Mouse (Mus musculus) heart, embryonic 14.5 days (tissue): ENCODE results near the gene Uevld. TPM values are rescaled to one million over a fixed set of nuclear protein-coding genes. Genes with fewer than 3 reads are reported as not detected.
"Not testable (repeated sequence)": the region's sequence is repeated elsewhere in the genome, so short reads cannot be mapped to it uniquely, and the experiment has no call there.

Source experiments
- ATAC-seq: fragments of 200-750 bp; cut with Nextera tagmentation; 2 replicates; pipeline ENCODE4 v1.8.0; 2017; ENCODE audit warnings: low read depth, moderate TSS enrichment; ENCODE audit not compliant: insufficient number of reproducible peaks, insufficient read depth, low FRiP score
- H3K27ac ChIP-seq, 2 experiments: fragments of 200-500 bp in 1 of 2; fragments of 300-500 bp in 1 of 2; sonication (generic) in 1 of 2; replicated peaks in 1 of 2; 2 replicates each; pipeline ENCODE4 v1.5.1; 2012 to 2014; ENCODE audit warnings: low read depth in 2 of 2, low read length in 2 of 2, control low read depth in 1 of 2, mild to moderate bottlenecking in 1 of 2, mixed read lengths in 1 of 2; ENCODE audit not compliant: control insufficient read depth in 1 of 2, insufficient read depth in 1 of 2
- H3K27me3 ChIP-seq: fragments of 300-500 bp; sonication (generic); 2 replicates; pipeline ENCODE4 v1.6.1; 2014; ENCODE audit warnings: mild to moderate bottlenecking, low read length, control low read depth; ENCODE audit not compliant: control insufficient read depth, insufficient read depth
- H3K36me3 ChIP-seq: fragments of 300-500 bp; sonication (generic); 2 replicates; pipeline ENCODE4 v1.6.1; 2014; ENCODE audit warnings: mild to moderate bottlenecking, control low read depth, low read length, mixed read lengths; ENCODE audit not compliant: control insufficient read depth, insufficient read depth
- H3K4me1 ChIP-seq, 2 experiments: fragments of 200-500 bp in 1 of 2; fragments of 300-500 bp in 1 of 2; sonication (generic) in 1 of 2; 2 replicates each; pipeline ENCODE4 v1.6.1; 2012 to 2014; ENCODE audit warnings: low read length in 2 of 2, control low read depth in 1 of 2, mixed read lengths in 1 of 2; ENCODE audit not compliant: control insufficient read depth in 2 of 2, insufficient read depth in 2 of 2
- H3K4me2 ChIP-seq: fragments of 300-500 bp; sonication (generic); 2 replicates; pipeline ENCODE4 v1.6.1; 2014; ENCODE audit warnings: mild to moderate bottlenecking, low read length
- H3K4me3 ChIP-seq, 2 experiments: fragments of 200-500 bp in 1 of 2; fragments of 300-500 bp in 1 of 2; sonication (generic) in 1 of 2; 2 replicates each; pipeline ENCODE4 v1.5.1; 2012 to 2014; ENCODE audit warnings: low read length in 2 of 2, mild to moderate bottlenecking in 2 of 2, control low read depth in 1 of 2, low read depth in 1 of 2, moderate library complexity in 1 of 2; ENCODE audit not compliant: control insufficient read depth in 1 of 2, insufficient read depth in 1 of 2
- H3K9ac ChIP-seq: fragments of 300-500 bp; sonication (generic); 2 replicates; pipeline ENCODE4 v1.6.1; 2014; ENCODE audit warnings: mild to moderate bottlenecking, low read length
- H3K9me3 ChIP-seq: fragments of 300-500 bp; sonication (generic); 2 replicates; pipeline ENCODE4 v1.6.1; 2016; ENCODE audit warnings: low read length, control low read depth; ENCODE audit not compliant: control insufficient read depth
- WGBS: fragments of 180-500 bp; shearing (Covaris S2); extraction: QIAGEN DNeasy Blood & Tissue Kit; methylation state at CpG from one replicate; pipeline ENCODE4 v1.1.7; 2014; 5-methylcytosine and 5-hydroxymethylcytosine counted together
- polyA plus RNA-seq: library from polyadenylated mRNA; unstranded; fragments of >200 nt; fragmentation: Nextera tagmentation; extraction: Ambion mirVana; gene quantifications from 2 replicates; pipeline ENCODE4 v1.2.1, GENCODE M21; 2014

The Uevld gene
- polyA plus RNA-seq, 1 experiment from 2014 or later: 9.8 TPM

- H3K36me3 ChIP-seq: peaks cover 44% of the 10 kb centered on the region
- peaks cover 7 to 54% of the 10 kb centered on the region in 2 experiments; a peak in 3 of 4 replicates for H3K4me1 ChIP-seq
- no peaks in the 10 kb centered on the region for H3K9me3 ChIP-seq
- peak overlapping the region in 1 of 2 experiments; percentile 33; a peak in 1 of 4 replicates for H3K27ac ChIP-seq
- no peak overlapping the region for H3K4me3 ChIP-seq
- H3K27me3 ChIP-seq: no peaks in the 10 kb centered on the region
- ATAC-seq: no peak
- WGBS: 73% methylated on average over 8 of the region's 8 CpGs
- no peak overlapping the region for H3K9ac ChIP-seq
- no peak overlapping the region for H3K4me2 ChIP-seq
These were observed 41.8 kb upstream of the Uevld start for GRCm38 (mm10) chr7:46999983-47000643.

- Histone ChIP-seq H3K4me1 (peaks cover 7 to 54% of the 10 kb centered on the region in 2 experiments; a peak in 3 of 4 replicates), H3K9me3 (no peaks in the 10 kb centered on the region), H3K36me3 (peaks cover 55% of the 10 kb centered on the region), H3K9ac (no peak overlapping the region), H3K27ac (no peak overlapping the region), H3K4me3 (no peak overlapping the region), H3K4me2 (no peak overlapping the region), H3K27me3 (no peaks in the 10 kb centered on the region)
- WGBS: 92% methylated on average over 2 of the region's 2 CpGs
- ATAC-seq: no peak
These were observed 40.6 kb upstream of the Uevld start for GRCm38 (mm10) chr7:46998942-46999341.

GRCm38 (mm10) chr7:46997644-46998395 is 39.5 kb upstream of the Uevld start:
- 59% methylated on average over 21 of the region's 21 CpGs for WGBS
- H3K4me2 ChIP-seq: peak overlapping the region; percentile 27; the same call in 1 of the 2 replicates
- H3K36me3 ChIP-seq: peaks cover 66% of the 10 kb centered on the region
- H3K27ac ChIP-seq: peak overlapping the region in 1 of 2 experiments; percentile 31; a peak in 2 of 4 replicates
- ATAC-seq: 0 out of 2 replicates have a peak, but pooled peaks have one; percentile 67
- H3K4me1 ChIP-seq: peaks cover 7 to 43% of the 10 kb centered on the region in 2 experiments; a peak in 3 of 4 replicates
- H3K9me3 ChIP-seq: no peaks in the 10 kb centered on the region
- no peak overlapping the region; the same call in 1 of the 2 replicates for H3K9ac ChIP-seq
- no peak overlapping the region for H3K4me3 ChIP-seq
- H3K27me3 ChIP-seq: no peaks in the 10 kb centered on the region

GRCm38 (mm10) chr7:46997008-46997407 is 38.7 kb upstream of the Uevld start:
- Histone ChIP-seq H3K36me3 (peaks cover 75% of the 10 kb centered on the region), H3K4me1 (peaks cover 6 to 36% of the 10 kb centered on the region in 2 experiments; a peak in 3 of 4 replicates), H3K27me3 (no peaks in the 10 kb centered on the region), H3K9ac (no peak overlapping the region; the same call in 1 of the 2 replicates), H3K9me3 (no peaks in the 10 kb centered on the region), H3K27ac (no peak overlapping the region), H3K4me2 (no peak overlapping the region), H3K4me3 (no peak overlapping the region)
- 65% methylated on average over 4 of the region's 4 CpGs for WGBS
- ATAC-seq: no peak

GRCm38 (mm10) chr7:46995558-46995957 is 37.2 kb upstream of the Uevld start:
- H3K4me2 ChIP-seq: no peak overlapping the region
- H3K9ac ChIP-seq: no peak overlapping the region
- 85% methylated on average over 3 of the region's 3 CpGs for WGBS
- no peak for ATAC-seq
- peaks cover 86% of the 10 kb centered on the region for H3K36me3 ChIP-seq
- H3K4me3 ChIP-seq: no peak overlapping the region
- H3K9me3 ChIP-seq: no peaks in the 10 kb centered on the region
- H3K4me1 ChIP-seq: peaks cover 4 to 24% of the 10 kb centered on the region in 2 experiments; a peak in 3 of 4 replicates
- H3K27ac ChIP-seq: no peak overlapping the region
- no peaks in the 10 kb centered on the region for H3K27me3 ChIP-seq

- Histone ChIP-seq H3K4me2 (no peak overlapping the region), H3K9me3 (no peaks in the 10 kb centered on the region), H3K27ac (no peak overlapping the region), H3K27me3 (no peaks in the 10 kb centered on the region), H3K36me3 (peaks cover 79% of the 10 kb centered on the region), H3K9ac (no peak overlapping the region), H3K4me1 (peaks cover 3 to 14% of the 10 kb centered on the region in 2 experiments; a peak in 3 of 4 replicates), H3K4me3 (no peak overlapping the region)
- ATAC-seq: no peak
- WGBS: 89% methylated on average over 8 of the region's 8 CpGs
These were observed 34.8 kb upstream of the Uevld start for GRCm38 (mm10) chr7:46993079-46993478.

GRCm38 (mm10) chr7:46989387-46989786 is 31.1 kb upstream of the Uevld start:
- H3K4me3 ChIP-seq, H3K27me3 ChIP-seq, H3K9me3 ChIP-seq, H3K4me1 ChIP-seq, H3K9ac ChIP-seq, ATAC-seq, H3K27ac ChIP-seq, H3K4me2 ChIP-seq: not testable (repeated sequence)
- WGBS: 38% methylated on average over 4 of the region's 4 CpGs
- peaks cover 42% of the 10 kb centered on the region for H3K36me3 ChIP-seq
